Mouse (Mus musculus) ES-CJ7 (cell line): ENCODE data around the gene Cldn18.

Source experiments
- DNase-seq: peaks from one replicate; pipeline ENCODE4 v3.0.0; 2011; ENCODE audit warnings: low read depth, low spot score

The Cldn18 gene

GRCm38 (mm10) chr9:99685061-99685521, 32.0 kb downstream of the Cldn18 start:
- no peak for DNase-seq

GRCm38 (mm10) chr9:99681980-99682570, 35.0 kb downstream of the Cldn18 start:
- DNase-seq: no peak

- no peak for DNase-seq
Observed at GRCm38 (mm10) chr9:99675714-99676113, 41.4 kb downstream of the Cldn18 start.

- no peak for DNase-seq
Observed at GRCm38 (mm10) chr9:99671603-99672002, 45.5 kb downstream of the Cldn18 start.

GRCm38 (mm10) chr9:99667596-99667995, 49.5 kb downstream of the Cldn18 start:
- no peak for DNase-seq

- DNase-seq: no peak
Observed at GRCm38 (mm10) chr9:99662887-99663286, 54.2 kb downstream of the Cldn18 start.

GRCm38 (mm10) chr9:99662406-99662805, 54.7 kb downstream of the Cldn18 start:
- DNase-seq: peak; percentile 75

- peak; percentile 20 for DNase-seq
Observed at GRCm38 (mm10) chr9:99661606-99662166, 55.4 kb downstream of the Cldn18 start.

- DNase-seq: peak; percentile 44
Observed at GRCm38 (mm10) chr9:99660756-99661155, 56.3 kb downstream of the Cldn18 start.

GRCm38 (mm10) chr9:99646102-99646501, 71.0 kb downstream of the Cldn18 start:
- no peak for DNase-seq

- no peak for DNase-seq
Observed at GRCm38 (mm10) chr9:99645416-99645815, 71.7 kb downstream of the Cldn18 start.

GRCm38 (mm10) chr9:99639957-99640356, 77.1 kb downstream of the Cldn18 start:
- DNase-seq: no peak
